Mouse (Mus musculus) T-cell, adult 2 months (primary cell): ENCODE results near the gene Krt6b.
"Not testable (repeated sequence)": the region's sequence is repeated elsewhere in the genome, so short reads cannot be mapped to it uniquely, and the experiment has no call there.

ENCODE experiments used
- DNase-seq: peaks from one replicate; pipeline ENCODE4 v3.0.0; 2022; ENCODE audit warnings: low spot score

Gene Krt6b

DNA sequence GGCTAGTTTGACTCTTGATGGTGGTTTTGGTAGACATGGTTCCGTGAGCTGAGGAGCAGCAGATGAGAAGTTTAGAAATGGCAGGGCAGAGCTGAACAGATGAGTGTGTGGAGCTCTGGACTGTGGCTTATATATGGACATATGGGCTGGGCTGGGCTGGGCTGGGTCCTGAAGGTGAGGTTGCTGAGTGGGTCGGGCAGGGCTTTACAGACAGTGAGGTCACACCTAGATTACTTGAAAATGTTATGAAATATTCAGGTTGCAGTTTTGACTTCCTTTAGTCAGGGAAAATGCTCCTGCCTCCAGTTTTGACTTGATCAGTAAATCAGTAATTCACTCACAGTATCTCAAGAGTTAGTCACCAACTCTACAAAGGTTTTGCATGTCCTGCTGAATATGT, at the start of gene Krt6b:
Gene Krt6b (minus strand): TSS at position 101 of the 400 bp plus-strand sequence.
- no peak for DNase-seq

- no peak for DNase-seq
These were observed 44.6 kb upstream of the Krt6b start for GRCm38 (mm10) chr15:101724686-101725085.

- no peak for DNase-seq
These were observed 35.7 kb upstream of the Krt6b start for GRCm38 (mm10) chr15:101715831-101716230.

DNA sequence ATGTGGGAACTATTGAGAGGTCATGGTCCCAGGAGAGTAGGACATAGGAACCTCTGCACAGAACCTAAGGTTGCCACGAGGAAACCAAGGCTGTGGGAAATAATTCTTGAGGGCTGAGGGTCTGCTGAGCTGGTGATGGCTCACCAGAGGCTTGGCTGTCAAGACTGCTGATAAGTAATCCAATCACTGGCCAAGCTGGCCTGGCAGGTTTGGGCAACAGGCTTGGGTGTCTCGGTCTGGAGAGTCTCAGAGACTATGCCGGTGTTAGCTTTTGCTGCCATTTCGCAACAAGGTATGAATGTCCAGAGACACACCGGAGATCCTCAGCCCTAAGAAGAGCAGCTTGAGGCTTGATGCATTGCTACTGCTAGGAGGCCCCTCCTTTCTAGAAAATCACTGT, 34.3 kb upstream of the Krt6b start:
- no peak for DNase-seq

DNA sequence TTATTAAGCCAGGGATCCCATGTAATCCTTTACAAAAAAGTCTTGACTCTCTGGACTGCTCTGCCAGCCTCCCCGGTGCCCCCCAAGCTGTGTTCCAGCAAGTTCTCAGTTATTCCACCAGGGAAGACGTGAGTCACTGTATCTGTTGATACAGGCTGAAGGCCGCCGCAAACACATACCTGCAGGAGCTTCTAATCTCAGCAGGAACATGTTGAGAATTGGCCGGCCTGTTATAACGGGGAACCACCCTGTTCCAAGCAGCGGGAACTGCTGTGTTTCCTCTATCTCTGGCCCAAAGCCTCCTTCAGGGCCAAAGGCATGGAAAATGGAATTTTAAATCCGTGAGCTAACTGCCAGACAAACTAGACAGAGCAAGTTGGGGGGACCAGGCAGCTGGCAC, 33.6 kb upstream of the Krt6b start:
- no peak for DNase-seq

DNA sequence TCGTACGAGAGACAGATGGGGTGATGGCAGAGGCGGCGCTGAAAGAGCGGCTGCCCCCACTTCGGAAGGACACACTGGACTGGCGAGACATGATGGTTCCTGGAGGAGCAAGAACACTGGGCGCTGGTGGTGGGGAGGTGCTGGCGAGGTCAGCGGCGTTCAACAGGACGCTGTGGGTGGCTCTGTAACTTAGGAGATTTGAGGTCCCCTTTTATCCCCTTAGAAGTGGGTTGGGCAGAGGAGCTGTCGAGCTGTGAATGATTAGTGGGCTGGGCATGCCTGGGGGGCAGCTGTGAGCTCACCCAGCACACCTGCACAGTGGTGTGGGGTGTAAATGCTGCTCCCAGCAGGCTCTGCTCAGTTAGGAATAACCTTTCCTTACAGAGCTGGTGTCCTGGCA, 32.6 kb upstream of the Krt6b start, which contains the start of gene Krt5:
Gene Krt5 (minus strand): TSS at position 179 of the 400 bp plus-strand sequence.
- DNase-seq, result no peak

- no peak for DNase-seq
These were observed 28.6 kb upstream of the Krt6b start for GRCm38 (mm10) chr15:101708683-101709082.

- no peak for DNase-seq
These were observed 27.4 kb upstream of the Krt6b start for GRCm38 (mm10) chr15:101707454-101707853.

- DNase-seq, result no peak
These were observed 24.0 kb upstream of the Krt6b start for GRCm38 (mm10) chr15:101704066-101704465.

DNA sequence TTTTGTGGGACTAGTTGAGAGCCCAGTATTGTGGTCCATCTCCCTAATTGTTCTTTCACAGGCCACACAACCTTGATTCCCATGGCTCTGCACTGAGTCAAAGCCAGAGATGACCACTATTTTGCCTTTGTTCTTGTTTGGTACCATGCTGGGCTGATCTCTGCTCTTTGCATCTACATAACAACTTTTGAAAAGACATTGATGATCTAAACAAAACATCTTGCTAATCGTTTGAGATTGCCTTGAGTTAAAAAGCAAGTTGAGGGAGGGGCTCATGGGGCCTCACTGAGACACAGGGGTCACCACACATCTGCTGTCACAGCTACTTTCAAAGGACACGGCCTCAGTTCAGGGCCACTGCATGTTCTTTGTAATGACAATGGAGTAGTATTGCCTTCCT, 22.3 kb upstream of the Krt6b start:
- no peak for DNase-seq

- no peak for DNase-seq
These were observed 19.8 kb upstream of the Krt6b start for GRCm38 (mm10) chr15:101699866-101700265.

DNA sequence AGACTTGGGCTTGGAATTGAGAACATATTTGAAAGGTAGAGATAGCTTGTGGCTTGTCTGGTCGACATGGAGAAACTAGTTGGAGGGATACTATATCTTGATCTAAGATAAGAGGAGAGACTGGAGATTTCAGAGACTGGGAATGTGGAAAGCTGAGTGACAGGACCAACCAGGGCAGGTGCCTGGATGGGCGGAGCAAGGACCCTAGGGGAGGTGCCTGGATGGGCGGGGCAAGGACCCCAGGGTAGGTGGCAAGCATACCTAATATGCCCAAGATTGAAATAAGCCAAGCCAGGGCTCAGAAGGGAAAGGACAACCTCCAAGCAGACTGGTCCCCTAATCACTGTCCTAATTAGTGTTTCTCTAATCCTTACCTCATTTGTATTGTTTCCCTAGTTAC, 19.1 kb upstream of the Krt6b start:
- no peak for DNase-seq

DNA sequence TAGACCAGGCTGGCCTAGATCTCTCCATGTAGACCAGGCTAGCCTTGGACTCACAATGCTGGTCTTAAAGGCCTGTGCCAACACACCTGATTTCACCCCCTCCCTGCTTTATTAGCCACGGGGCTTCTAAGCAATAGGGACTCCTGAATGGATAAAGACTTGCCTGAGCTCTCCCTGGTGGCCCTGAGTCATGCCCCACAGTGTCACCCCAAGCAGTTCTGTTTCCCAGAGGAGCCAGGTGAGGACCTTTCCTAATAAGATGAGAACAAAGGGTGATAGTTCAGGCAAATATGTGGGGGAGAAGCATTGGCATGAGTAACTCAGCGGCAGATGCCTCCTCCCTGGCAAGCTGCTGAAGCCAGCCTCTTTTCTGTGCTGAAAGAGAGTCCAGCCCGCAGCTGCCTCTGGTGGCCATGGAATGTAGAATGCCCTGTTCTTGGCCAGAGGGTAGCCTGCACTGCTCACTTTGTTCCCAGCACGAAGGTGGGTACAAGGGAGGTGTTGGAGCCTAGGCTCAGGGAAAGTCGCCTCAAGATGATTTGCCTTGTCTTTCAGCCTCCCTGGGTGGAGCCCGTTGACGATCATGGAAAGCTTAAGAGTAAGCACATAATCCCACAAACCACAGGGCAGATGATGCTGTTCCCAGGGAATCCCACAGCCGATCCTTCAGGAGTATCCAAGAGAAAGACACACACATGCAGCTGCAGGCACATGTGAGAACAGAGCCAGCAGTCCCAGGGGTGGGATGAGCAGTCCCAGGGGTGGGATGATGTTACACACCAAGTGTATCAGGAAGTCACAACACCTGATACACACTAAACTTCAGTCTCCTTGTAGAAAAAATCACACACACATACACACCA, 17.5 kb upstream of the Krt6b start:
- DNase-seq, result no peak

DNA sequence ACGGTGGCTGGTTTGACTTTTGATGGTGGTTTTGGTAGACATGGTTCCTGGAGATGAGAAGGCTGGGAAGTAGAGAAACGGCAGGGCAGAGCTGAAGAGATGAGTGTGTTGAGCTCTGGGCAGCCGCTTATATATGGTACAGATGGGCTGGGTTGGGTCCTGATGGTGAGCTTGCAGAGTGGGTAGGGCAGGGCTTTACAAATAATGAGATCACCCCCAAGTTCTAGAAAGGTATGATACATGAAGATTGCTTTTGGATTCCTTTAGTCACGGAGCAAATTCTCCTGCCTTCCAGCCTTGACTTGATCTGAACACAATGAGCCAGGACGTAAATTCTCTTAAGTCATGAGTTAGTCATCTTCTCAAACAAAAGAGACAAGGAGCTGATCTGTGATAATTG, 14.1 kb upstream of the Krt6b start, which contains the start of gene Krt6a:
Gene Krt6a (minus strand): TSS at position 101 of the 400 bp plus-strand sequence.
- no peak for DNase-seq

DNA sequence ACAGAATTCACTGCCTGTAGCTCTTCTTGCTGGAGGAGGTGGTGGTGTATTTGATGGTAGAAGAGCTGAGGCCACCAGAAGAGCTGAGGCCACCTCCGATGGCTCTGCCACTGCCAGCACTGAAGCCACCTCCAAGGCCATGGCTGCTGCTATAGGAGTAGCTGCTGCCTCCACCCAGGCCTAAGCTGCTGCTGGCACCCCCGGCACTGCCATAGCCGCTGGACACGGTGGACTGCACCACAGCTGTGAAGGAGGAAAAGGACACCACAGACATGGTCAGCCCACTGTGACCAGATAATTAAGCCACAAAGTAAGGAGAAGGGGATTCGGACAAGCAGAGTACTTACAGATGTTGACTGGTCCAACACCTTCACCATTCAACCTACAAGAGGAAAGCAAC, 10.4 kb upstream of the Krt6b start:
- not testable (repeated sequence) for DNase-seq

- DNase-seq, result no peak
These were observed 8.1 kb upstream of the Krt6b start for GRCm38 (mm10) chr15:101688161-101688560.

- DNase-seq, result no peak
These were observed 4.1 kb downstream of the Krt6b start for GRCm38 (mm10) chr15:101675978-101676377.

DNA sequence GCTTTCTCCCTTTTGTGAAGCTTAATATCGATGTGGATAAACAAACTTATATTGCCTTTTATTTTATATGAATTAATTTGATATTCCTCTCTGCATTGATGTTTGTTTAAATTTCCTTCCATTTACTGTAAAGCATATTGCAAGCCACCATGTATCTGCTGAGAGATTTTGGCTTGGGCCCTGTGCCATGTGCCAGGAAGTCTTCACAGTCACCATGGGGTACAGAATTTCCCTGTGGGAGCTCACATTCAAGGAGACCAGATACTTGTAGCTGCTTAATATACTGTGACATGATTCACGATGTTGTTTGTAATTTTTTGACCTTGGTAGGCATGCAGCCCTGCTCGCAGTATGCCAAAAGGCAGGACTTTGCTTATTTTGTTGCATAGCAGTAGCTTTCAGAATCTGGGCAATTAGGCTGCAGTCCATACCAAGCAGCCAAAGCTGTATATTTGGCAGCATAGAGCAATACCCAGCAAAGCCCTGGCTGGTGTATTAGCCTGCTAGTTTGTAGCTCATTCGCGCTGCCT, 27.3 kb downstream of the Krt6b start:
- DNase-seq, result no peak

GRCm38 (mm10) chr15:101647280-101647679, 32.8 kb downstream of the Krt6b start, which contains the start of gene Gm5478:
Gm5478 (minus strand) TSS chr15:101647380.
- DNase-seq, result no peak

DNA sequence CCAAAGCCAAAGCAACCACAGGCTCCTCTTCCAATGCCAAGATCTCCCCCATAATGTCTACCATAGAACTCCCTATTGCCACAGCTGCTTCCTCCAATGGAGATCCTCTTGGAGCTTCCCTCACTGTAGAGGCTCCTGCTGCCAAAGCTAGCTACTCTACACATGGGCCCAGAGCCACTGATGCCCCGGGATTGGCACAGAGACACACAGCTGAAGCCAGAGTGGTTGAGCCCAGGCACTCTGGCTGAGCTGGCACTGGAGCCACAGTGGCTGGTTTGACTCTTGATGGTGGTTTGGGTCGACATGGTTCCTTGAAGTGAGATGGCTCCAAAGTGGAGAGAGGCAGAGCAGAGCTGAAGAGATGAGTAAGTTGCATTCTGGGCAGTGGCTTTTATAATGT, 52.2 kb downstream of the Krt6b start, which contains the start of gene Gm5414:
Gene Gm5414 (minus strand): TSS at position 305 of the 400 bp plus-strand sequence.
- DNase-seq, result no peak
